Mouse (Mus musculus) neural tube, embryonic 13.5 days (tissue): Measurements from ENCODE around the gene Islr. TPM values are rescaled to one million over a fixed set of nuclear protein-coding genes. Genes with fewer than 3 reads are reported as not detected.

ENCODE experiments used
- ATAC-seq: fragments of 200-750 bp; cut with Nextera tagmentation; 2 replicates; pipeline ENCODE4 v1.8.0; 2017; ENCODE audit warnings: low read depth, mild to moderate bottlenecking, moderate TSS enrichment, moderate library complexity
- H3K27ac ChIP-seq: fragments of 300-500 bp; sonication (generic); replicated peaks from 2 replicates; pipeline ENCODE4 v1.5.1; 2015; ENCODE audit warnings: moderate library complexity, mild to moderate bottlenecking, inconsistent platforms
- H3K27me3 ChIP-seq: fragments of 300-500 bp; sonication (generic); 2 replicates; pipeline ENCODE4 v1.6.1; 2015; ENCODE audit warnings: mild to moderate bottlenecking, inconsistent platforms
- H3K36me3 ChIP-seq: fragments of 300-500 bp; sonication (generic); 2 replicates; pipeline ENCODE4 v1.6.1; 2015; ENCODE audit warnings: mild to moderate bottlenecking, inconsistent platforms
- H3K4me1 ChIP-seq: fragments of 300-500 bp; sonication (generic); replicated peaks from 2 replicates; pipeline ENCODE4 v1.6.1; 2015; ENCODE audit warnings: inconsistent platforms
- H3K4me2 ChIP-seq: fragments of 300-500 bp; sonication (generic); 2 replicates; pipeline ENCODE4 v1.6.1; 2015; ENCODE audit warnings: inconsistent platforms, mild to moderate bottlenecking, moderate library complexity
- H3K4me3 ChIP-seq: fragments of 300-500 bp; sonication (generic); 2 replicates; pipeline ENCODE4 v1.5.1; 2015; ENCODE audit warnings: mild to moderate bottlenecking, inconsistent platforms
- H3K9ac ChIP-seq: fragments of 300-500 bp; sonication (generic); 2 replicates; pipeline ENCODE4 v1.6.1; 2015; ENCODE audit warnings: moderate library complexity, mild to moderate bottlenecking, inconsistent platforms
- H3K9me3 ChIP-seq: fragments of 300-500 bp; sonication (generic); 2 replicates; pipeline ENCODE4 v1.6.1; 2016; ENCODE audit warnings: inconsistent platforms
- WGBS: fragments of 180-500 bp; shearing (Covaris S2); methylation state at CpG from one replicate; pipeline ENCODE4 v1.1.7; 2015; 5-methylcytosine and 5-hydroxymethylcytosine counted together
- polyA plus RNA-seq: library from polyadenylated mRNA; unstranded; fragments of >200 nt; fragmentation: Nextera tagmentation; extraction: Ambion mirVana; gene quantifications from 2 replicates; pipeline ENCODE4 v1.2.1, GENCODE M21; 2015

Gene Islr
- polyA plus RNA-seq, 1 experiment from 2014 or later = 53.6 TPM

DNA sequence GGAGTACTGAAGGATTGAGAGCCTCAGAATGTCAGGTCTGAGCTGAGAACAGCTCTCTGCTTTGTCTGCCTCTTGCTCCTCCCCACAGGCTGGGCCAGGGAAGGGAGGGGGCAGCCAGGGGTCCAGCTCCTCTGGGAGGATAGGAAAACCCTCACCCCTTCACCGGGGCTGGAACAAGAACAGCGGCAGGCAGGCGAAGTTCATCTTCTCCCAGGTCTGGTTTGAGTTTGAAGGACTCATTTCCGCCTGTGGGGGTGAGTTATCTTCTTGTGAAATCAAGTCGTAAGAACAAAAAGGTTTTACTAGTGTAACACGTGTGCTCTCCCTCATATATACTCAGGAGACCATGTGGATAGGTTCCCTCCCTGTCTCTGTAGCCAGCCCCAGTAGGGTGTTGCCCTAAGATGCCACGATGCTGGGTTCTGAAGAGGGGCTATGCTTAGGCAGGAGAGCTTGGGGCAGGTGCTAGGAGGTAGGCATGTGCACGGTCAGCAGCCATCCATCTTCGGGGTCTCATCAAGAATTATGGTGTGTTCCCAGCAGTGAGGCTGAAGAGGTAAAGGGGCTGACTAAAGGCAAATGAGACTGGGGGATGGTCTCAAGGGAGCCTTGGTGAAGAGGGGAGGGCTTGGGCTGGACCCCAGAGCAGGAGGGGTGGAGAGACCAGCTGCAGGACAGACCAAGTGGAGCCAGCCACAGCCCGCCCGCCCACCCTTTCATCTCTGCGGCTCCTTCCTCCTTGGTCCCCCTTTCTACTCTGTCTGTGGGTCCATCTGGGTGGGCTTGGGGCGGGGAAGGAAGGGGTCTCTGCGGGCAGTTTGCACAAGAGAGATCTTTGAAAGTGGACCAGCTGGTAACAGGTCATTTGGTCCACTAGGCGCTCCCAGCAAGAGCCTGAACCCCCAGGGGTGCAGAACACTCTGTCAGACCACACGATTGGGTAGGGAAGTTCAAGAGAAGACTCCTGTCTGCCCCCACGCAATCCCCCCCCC is 69.9 kb downstream of the Islr start:
- Histone ChIP-seq H3K4me1 (peaks cover 68% of the 10 kb centered on the region), H3K36me3 (no peaks in the 10 kb centered on the region), H3K27ac (peak overlapping the region; percentile 82), H3K27me3 (peaks cover 60% of the 10 kb centered on the region), H3K9me3 (no peaks in the 10 kb centered on the region), H3K9ac (peak overlapping the region; percentile 46; the same call in 1 of the 2 replicates), H3K4me2 (peak overlapping the region; percentile 38), H3K4me3 (no peak overlapping the region)
- peak; percentile 55 for ATAC-seq
- WGBS = 7% methylated on average over 14 of the region's 17 CpGs

- no peak overlapping the region for H3K4me3 ChIP-seq
- peaks cover 68% of the 10 kb centered on the region for H3K27me3 ChIP-seq
- H3K36me3 ChIP-seq = no peaks in the 10 kb centered on the region
- H3K9ac ChIP-seq = no peak overlapping the region
- no peak overlapping the region for H3K27ac ChIP-seq
- 65% methylated on average over 7 of the region's 7 CpGs for WGBS
- H3K9me3 ChIP-seq = no peaks in the 10 kb centered on the region
- no peak for ATAC-seq
- peaks cover 65% of the 10 kb centered on the region for H3K4me1 ChIP-seq
- no peak overlapping the region for H3K4me2 ChIP-seq
Observed at GRCm38 (mm10) chr9:58131735-58132134, 72.4 kb downstream of the Islr start.

- H3K4me3 ChIP-seq = no peak overlapping the region
- no peak overlapping the region for H3K4me2 ChIP-seq
- no peak for ATAC-seq
- peaks cover 56% of the 10 kb centered on the region for H3K4me1 ChIP-seq
- WGBS = 50% methylated on average over 3 of the region's 3 CpGs
- H3K27me3 ChIP-seq = peaks cover 69% of the 10 kb centered on the region
- H3K9me3 ChIP-seq = no peaks in the 10 kb centered on the region
- H3K36me3 ChIP-seq = no peaks in the 10 kb centered on the region
- H3K9ac ChIP-seq = no peak overlapping the region
- no peak overlapping the region for H3K27ac ChIP-seq
Observed at GRCm38 (mm10) chr9:58130909-58131308, 73.2 kb downstream of the Islr start.

GRCm38 (mm10) chr9:58129508-58129907 is 74.6 kb downstream of the Islr start:
- Histone ChIP-seq H3K4me3 (no peak overlapping the region), H3K36me3 (no peaks in the 10 kb centered on the region), H3K4me2 (peak overlapping the region; percentile 32), H3K9ac (peak overlapping the region; percentile 38; the same call in 1 of the 2 replicates), H3K4me1 (peaks cover 45% of the 10 kb centered on the region), H3K9me3 (no peaks in the 10 kb centered on the region), H3K27me3 (peaks cover 69% of the 10 kb centered on the region), H3K27ac (peak overlapping the region; percentile 78)
- ATAC-seq = no peak
- WGBS = 15% methylated on average over 8 of the region's 8 CpGs

- H3K4me2 ChIP-seq = peak overlapping the region; percentile 32
- H3K9me3 ChIP-seq = no peaks in the 10 kb centered on the region
- 2% methylated on average over 13 of the region's 13 CpGs for WGBS
- ATAC-seq = peak; percentile 66
- H3K36me3 ChIP-seq = no peaks in the 10 kb centered on the region
- H3K4me3 ChIP-seq = no peak overlapping the region
- peak overlapping the region; percentile 38; the same call in 1 of the 2 replicates for H3K9ac ChIP-seq
- peaks cover 39% of the 10 kb centered on the region for H3K4me1 ChIP-seq
- H3K27me3 ChIP-seq = peaks cover 74% of the 10 kb centered on the region
- H3K27ac ChIP-seq = peak overlapping the region; percentile 78
Observed at GRCm38 (mm10) chr9:58128926-58129413, 75.1 kb downstream of the Islr start.

DNA sequence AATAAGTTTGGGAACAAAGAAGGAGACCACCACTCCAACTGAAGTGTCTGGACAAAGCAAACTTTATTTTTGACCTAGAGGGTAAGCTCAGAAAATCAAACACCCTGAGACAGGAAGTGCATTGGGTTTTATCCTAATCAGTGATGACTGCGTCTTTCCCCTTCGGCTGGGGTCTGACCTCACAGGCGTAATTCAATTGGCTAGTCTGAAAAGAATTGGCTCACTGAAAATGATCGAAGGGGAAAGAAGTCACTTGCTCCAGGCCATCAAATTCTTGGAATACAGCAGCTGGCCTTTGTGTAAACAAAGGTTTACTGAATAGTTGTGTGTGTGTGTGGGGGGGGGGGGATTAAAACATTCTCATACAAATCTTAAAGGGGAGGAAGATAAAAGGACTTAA is 78.3 kb downstream of the Islr start:
- Histone ChIP-seq H3K9me3 (no peaks in the 10 kb centered on the region), H3K9ac (no peak overlapping the region), H3K27me3 (peaks cover 72% of the 10 kb centered on the region), H3K4me1 (peaks cover 19% of the 10 kb centered on the region), H3K4me3 (no peak overlapping the region), H3K36me3 (no peaks in the 10 kb centered on the region), H3K27ac (no peak overlapping the region), H3K4me2 (no peak overlapping the region)
- ATAC-seq = no peak
- 19% methylated on average over 4 of the region's 4 CpGs for WGBS

GRCm38 (mm10) chr9:58125085-58125484 is 79.0 kb downstream of the Islr start:
- no peak overlapping the region for H3K27ac ChIP-seq
- peaks cover 19% of the 10 kb centered on the region for H3K4me1 ChIP-seq
- no peak overlapping the region for H3K9ac ChIP-seq
- H3K4me3 ChIP-seq = no peak overlapping the region
- WGBS = 56% methylated on average over 3 of the region's 3 CpGs
- no peak for ATAC-seq
- no peaks in the 10 kb centered on the region for H3K9me3 ChIP-seq
- no peak overlapping the region for H3K4me2 ChIP-seq
- H3K36me3 ChIP-seq = no peaks in the 10 kb centered on the region
- H3K27me3 ChIP-seq = peaks cover 65% of the 10 kb centered on the region

- Histone ChIP-seq H3K4me2 (no peak within 1 kb of the TSS), H3K9me3 (no peaks in the 10 kb centered on the region), H3K27ac (no peak within 1 kb of the TSS), H3K27me3 (peaks cover 72% of the 10 kb centered on the region), H3K36me3 (no peaks in the 10 kb centered on the region), H3K4me1 (peaks cover 36% of the 10 kb centered on the region), H3K4me3 (no peak within 1 kb of the TSS), H3K9ac (no peak within 1 kb of the TSS)
- 28% methylated on average over 2 of the region's 2 CpGs for WGBS
- no peak for ATAC-seq
Observed at GRCm38 (mm10) chr9:58118671-58119070, 85.4 kb downstream of the Islr start, which contains the start of gene Ccdc33. Gene Ccdc33 (minus strand): TSS chr9:58118823.

- peaks cover 62% of the 10 kb centered on the region for H3K4me1 ChIP-seq
- peak overlapping the region; percentile 95 for H3K27ac ChIP-seq
- H3K4me2 ChIP-seq = no peak overlapping the region
- H3K9me3 ChIP-seq = no peaks in the 10 kb centered on the region
- H3K27me3 ChIP-seq = peaks cover 53% of the 10 kb centered on the region
- no peak overlapping the region for H3K9ac ChIP-seq
- 25% methylated on average over 6 of the region's 7 CpGs for WGBS
- ATAC-seq = no peak
- H3K36me3 ChIP-seq = no peaks in the 10 kb centered on the region
- no peak overlapping the region for H3K4me3 ChIP-seq
Observed at GRCm38 (mm10) chr9:58116024-58116651, 88.0 kb downstream of the Islr start.

- Histone ChIP-seq H3K4me2 (no peak overlapping the region), H3K9me3 (no peaks in the 10 kb centered on the region), H3K27me3 (peaks cover 56% of the 10 kb centered on the region), H3K9ac (0 out of 2 replicates have a peak overlapping the region, but pooled peaks have one; percentile 9), H3K27ac (peak overlapping the region; percentile 95), H3K36me3 (no peaks in the 10 kb centered on the region), H3K4me3 (no peak overlapping the region), H3K4me1 (peaks cover 69% of the 10 kb centered on the region)
- WGBS = 13% methylated on average over 7 of the region's 7 CpGs
- no peak for ATAC-seq
Observed at GRCm38 (mm10) chr9:58115297-58115925, 88.7 kb downstream of the Islr start.

DNA sequence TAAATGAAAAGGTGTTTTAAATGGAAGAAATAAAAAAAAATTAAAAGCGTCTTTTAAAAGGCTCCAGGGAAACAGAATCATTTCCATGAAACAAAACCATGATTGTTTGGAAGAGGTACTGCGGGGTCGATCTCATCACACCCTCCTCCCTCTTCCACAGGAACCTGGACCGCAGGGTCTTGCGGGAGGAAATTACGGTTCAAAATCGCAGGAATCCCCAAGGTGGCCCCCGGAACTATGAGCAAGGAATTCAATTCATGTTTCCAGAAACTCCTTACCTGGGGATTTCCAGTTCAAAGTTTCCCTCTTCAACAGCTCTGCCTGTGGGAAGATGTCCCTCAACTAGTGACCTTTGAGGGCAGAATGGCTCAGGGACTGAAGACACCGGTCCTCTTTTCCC is 90.1 kb downstream of the Islr start:
- peaks cover 74% of the 10 kb centered on the region for H3K4me1 ChIP-seq
- H3K27ac ChIP-seq = peak overlapping the region; percentile 95
- no peaks in the 10 kb centered on the region for H3K36me3 ChIP-seq
- H3K4me2 ChIP-seq = peak overlapping the region; percentile 51
- H3K9ac ChIP-seq = peak overlapping the region; percentile 62
- H3K9me3 ChIP-seq = no peaks in the 10 kb centered on the region
- ATAC-seq = no peak
- 4% methylated on average over 9 of the region's 9 CpGs for WGBS
- no peak overlapping the region for H3K4me3 ChIP-seq
- H3K27me3 ChIP-seq = peaks cover 65% of the 10 kb centered on the region
